Mouse (Mus musculus) gastrocnemius, postnatal 10 days (tissue): ENCODE results near the gene Olfr305. TPM values are rescaled to one million over a fixed set of nuclear protein-coding genes. Genes with fewer than 3 reads are reported as not detected.
"Not testable (repeated sequence)": the region's sequence is repeated elsewhere in the genome, so short reads cannot be mapped to it uniquely, and the experiment has no call there.

ENCODE experiments used
- DNase-seq: peaks from one replicate; pipeline ENCODE4 v3.0.0; 2021; ENCODE audit warnings: mixed read lengths
- long read RNA-seq, 2 experiments: library from polyadenylated mRNA; stranded (forward); transcript quantifications; one replicate each; pipeline ENCODE4 v2.0.0; 2021
- total RNA-seq, 2 experiments: library from RNA; stranded (reverse); gene quantifications; 2 replicates each; pipeline ENCODE4 v1.2.3; 2021

Olfr305 gene
- total RNA-seq: not detected
- long read RNA-seq, experiment 1: 0 reads
- long read RNA-seq, experiment 2: 0 reads

GRCm38 (mm10) chr7:86366828-86367227 is at the start of gene Olfr305:
Olfr305 (minus strand) TSS chr7:86366928.
- DNase-seq: no peak

- no peak for DNase-seq
Observed at GRCm38 (mm10) chr7:86403546-86403945, 36.8 kb upstream of the Olfr305 start, which contains the start of gene Olfr301. Olfr301 (plus strand) TSS chr7:86403846.

GRCm38 (mm10) chr7:86397689-86398088 is 31.0 kb upstream of the Olfr305 start, which contains the start of gene Olfr303:
Olfr303 (minus strand) TSS chr7:86397789.
- no peak for DNase-seq

- DNase-seq: no peak
Observed at GRCm38 (mm10) chr7:86386558-86386957, 19.8 kb upstream of the Olfr305 start, which contains the start of gene Olfr304. Olfr304 (minus strand) TSS chr7:86386658.

GRCm38 (mm10) chr7:86385769-86386168 is 19.0 kb upstream of the Olfr305 start:
- DNase-seq: no peak

- DNase-seq: not testable (repeated sequence)
Observed at GRCm38 (mm10) chr7:86346296-86346695, 20.4 kb downstream of the Olfr305 start.

- DNase-seq: no peak
Observed at GRCm38 (mm10) chr7:86344253-86344652, 22.5 kb downstream of the Olfr305 start.

GRCm38 (mm10) chr7:86342881-86343565 is 23.7 kb downstream of the Olfr305 start:
- DNase-seq: no peak

GRCm38 (mm10) chr7:86337486-86337885 is 29.2 kb downstream of the Olfr305 start, which contains the start of gene Olfr307:
Olfr307 (minus strand) TSS chr7:86337586.
- DNase-seq: no peak

- no peak for DNase-seq
Observed at GRCm38 (mm10) chr7:86325530-86325929, 41.2 kb downstream of the Olfr305 start, which contains the start of gene Olfr308. Olfr308 (minus strand) TSS chr7:86325630.

- no peak for DNase-seq
Observed at GRCm38 (mm10) chr7:86321323-86321722, 45.4 kb downstream of the Olfr305 start.

GRCm38 (mm10) chr7:86313608-86314007 is 53.1 kb downstream of the Olfr305 start, which contains the start of gene Olfr309:
Olfr309 (minus strand) TSS chr7:86313708.
- DNase-seq: no peak

Other genes with a start within 250 kb of the Olfr305 start
- gene Vmn2r75, start 195.2 kb downstream of the Olfr305 start, total RNA-seq: not detected
- not detected for gene Vmn2r76, start 120.6 kb downstream of the Olfr305 start, total RNA-seq
- not detected for gene Olfr310, start 89.8 kb downstream of the Olfr305 start, total RNA-seq
- not detected for gene Olfr309, start 53.2 kb downstream of the Olfr305 start, total RNA-seq
- gene Olfr308, start 41.3 kb downstream of the Olfr305 start, total RNA-seq: not detected
- not detected for gene Olfr307, start 29.3 kb downstream of the Olfr305 start, total RNA-seq
- not detected for gene Olfr304, start 19.7 kb upstream of the Olfr305 start, total RNA-seq
- not detected for gene Olfr303, start 30.9 kb upstream of the Olfr305 start, total RNA-seq
- not detected for gene Olfr301, start 36.9 kb upstream of the Olfr305 start, total RNA-seq
- not detected for gene Olfr299, start 93.0 kb upstream of the Olfr305 start, total RNA-seq
- not detected for gene Olfr298, start 125.6 kb upstream of the Olfr305 start, total RNA-seq
- gene Olfr297, start 153.0 kb upstream of the Olfr305 start, total RNA-seq: not detected
- gene Olfr295, start 216.9 kb upstream of the Olfr305 start, total RNA-seq: not detected
- not detected for gene Olfr294, start 249.7 kb upstream of the Olfr305 start, total RNA-seq